Mouse (Mus musculus): ENCODE measurements around the gene Dpp6. TPM values are rescaled to one million over a fixed set of nuclear protein-coding genes. Genes with fewer than 3 reads are reported as not detected.
A peak's percentile ranks its signal among the peaks of the same experiment; 100 is the strongest.

Dpp6 gene
- polyA plus RNA-seq, 1 experiment from 2014 or later: 100 TPM

GRCm38 (mm10) chr5:26932413-26933122 is 115.6 kb downstream of the Dpp6 start:
- Histone ChIP-seq H3K4me1 (ENCODE audit: control insufficient read depth, insufficient read depth, low read length) (no peaks in the 10 kb centered on the region), H3K9me3 (ENCODE audit: control insufficient read depth, low read length) (no peaks in the 10 kb centered on the region), H3K9ac (replicated peaks; ENCODE audit: low read depth, low read length) (no peak overlapping the region), H3K27me3 (ENCODE audit: control insufficient read depth, insufficient read depth, low read length) (no peaks in the 10 kb centered on the region), H3K27ac (ENCODE audit: low read depth, low read length) (no peak overlapping the region), H3K36me3 (ENCODE audit: control insufficient read depth, insufficient read depth, low read length) (no peaks in the 10 kb centered on the region), H3K4me2 (ENCODE audit: low read depth, low read length) (no peak overlapping the region), H3K4me3 (ENCODE audit: low read depth, low read length) (no peak overlapping the region)
- 49% methylated on average over 3 of the region's 3 CpGs for WGBS
- ATAC-seq (ENCODE audit: low read depth): no peak

GRCm38 (mm10) chr5:26934911-26935310 is 117.9 kb downstream of the Dpp6 start:
- Histone ChIP-seq H3K4me2 (ENCODE audit: low read depth, low read length) (no peak overlapping the region), H3K9me3 (ENCODE audit: control insufficient read depth, low read length) (no peaks in the 10 kb centered on the region), H3K27ac (ENCODE audit: low read depth, low read length) (no peak overlapping the region), H3K4me3 (ENCODE audit: low read depth, low read length) (no peak overlapping the region), H3K27me3 (ENCODE audit: control insufficient read depth, insufficient read depth, low read length) (no peaks in the 10 kb centered on the region), H3K4me1 (ENCODE audit: control insufficient read depth, insufficient read depth, low read length) (no peaks in the 10 kb centered on the region), H3K36me3 (ENCODE audit: control insufficient read depth, insufficient read depth, low read length) (no peaks in the 10 kb centered on the region), H3K9ac (replicated peaks; ENCODE audit: low read depth, low read length) (no peak overlapping the region)
- 88% methylated on average over 6 of the region's 6 CpGs for WGBS
- ATAC-seq (ENCODE audit: low read depth): no peak

GRCm38 (mm10) chr5:26941471-26941870 is 124.5 kb downstream of the Dpp6 start:
- Histone ChIP-seq H3K9me3 (ENCODE audit: control insufficient read depth, low read length) (no peaks in the 10 kb centered on the region), H3K4me3 (ENCODE audit: low read depth, low read length) (no peak overlapping the region), H3K27me3 (ENCODE audit: control insufficient read depth, insufficient read depth, low read length) (no peaks in the 10 kb centered on the region), H3K4me1 (ENCODE audit: control insufficient read depth, insufficient read depth, low read length) (no peaks in the 10 kb centered on the region), H3K4me2 (ENCODE audit: low read depth, low read length) (no peak overlapping the region), H3K36me3 (ENCODE audit: control insufficient read depth, insufficient read depth, low read length) (no peaks in the 10 kb centered on the region), H3K9ac (replicated peaks; ENCODE audit: low read depth, low read length) (no peak overlapping the region), H3K27ac (ENCODE audit: low read depth, low read length) (no peak overlapping the region)
- no peak for ATAC-seq (ENCODE audit: low read depth)
- 80% methylated on average over 5 of the region's 5 CpGs for WGBS

- H3K4me3 ChIP-seq (ENCODE audit: low read depth, low read length): no peak overlapping the region
- H3K27ac ChIP-seq (ENCODE audit: low read depth, low read length): no peak overlapping the region
- no peaks in the 10 kb centered on the region for H3K4me1 ChIP-seq (ENCODE audit: control insufficient read depth, insufficient read depth, low read length)
- WGBS: 59% methylated on average over 4 of the region's 4 CpGs
- ATAC-seq (ENCODE audit: low read depth): no peak
- no peaks in the 10 kb centered on the region for H3K36me3 ChIP-seq (ENCODE audit: control insufficient read depth, insufficient read depth, low read length)
- H3K4me2 ChIP-seq (ENCODE audit: low read depth, low read length): no peak overlapping the region
- H3K9me3 ChIP-seq (ENCODE audit: control insufficient read depth, low read length): no peaks in the 10 kb centered on the region
- no peaks in the 10 kb centered on the region for H3K27me3 ChIP-seq (ENCODE audit: control insufficient read depth, insufficient read depth, low read length)
- no peak overlapping the region for H3K9ac ChIP-seq (replicated peaks; ENCODE audit: low read depth, low read length)
Measured at GRCm38 (mm10) chr5:26945169-26945920, 128.3 kb downstream of the Dpp6 start.

- no peak overlapping the region for H3K9ac ChIP-seq (replicated peaks; ENCODE audit: low read depth, low read length)
Measured at GRCm38 (mm10) chr5:26969941-26970590, 153.1 kb downstream of the Dpp6 start.

GRCm38 (mm10) chr5:26973166-26973565 is 156.2 kb downstream of the Dpp6 start:
- no peak overlapping the region for H3K4me2 ChIP-seq (ENCODE audit: low read depth, low read length)
- H3K4me3 ChIP-seq (ENCODE audit: low read depth, low read length): no peak overlapping the region
- no peaks in the 10 kb centered on the region for H3K9me3 ChIP-seq (ENCODE audit: control insufficient read depth, low read length)
- ATAC-seq (ENCODE audit: low read depth): no peak
- no peaks in the 10 kb centered on the region for H3K4me1 ChIP-seq (ENCODE audit: control insufficient read depth, insufficient read depth, low read length)
- H3K27me3 ChIP-seq (ENCODE audit: control insufficient read depth, insufficient read depth, low read length): no peaks in the 10 kb centered on the region
- no peaks in the 10 kb centered on the region for H3K36me3 ChIP-seq (ENCODE audit: control insufficient read depth, insufficient read depth, low read length)
- H3K9ac ChIP-seq (replicated peaks; ENCODE audit: low read depth, low read length): no peak overlapping the region
- 26% methylated on average over 4 of the region's 4 CpGs for WGBS
- H3K27ac ChIP-seq (ENCODE audit: low read depth, low read length): no peak overlapping the region

More at GRCm38 (mm10) chr5:26969941-26970590, 153.1 kb downstream of the Dpp6 start:
- Histone ChIP-seq H3K4me2 (ENCODE audit: low read depth, low read length) (no peak overlapping the region), H3K27ac (ENCODE audit: low read depth, low read length) (no peak overlapping the region), H3K9me3 (ENCODE audit: control insufficient read depth, low read length) (no peaks in the 10 kb centered on the region), H3K36me3 (ENCODE audit: control insufficient read depth, insufficient read depth, low read length) (no peaks in the 10 kb centered on the region), H3K4me3 (ENCODE audit: low read depth, low read length) (no peak overlapping the region), H3K4me1 (ENCODE audit: control insufficient read depth, insufficient read depth, low read length) (no peaks in the 10 kb centered on the region), H3K27me3 (ENCODE audit: control insufficient read depth, insufficient read depth, low read length) (no peaks in the 10 kb centered on the region)
- 70% methylated on average over 6 of the region's 6 CpGs for WGBS
- no peak for ATAC-seq (ENCODE audit: low read depth)

GRCm38 (mm10) chr5:26979348-26979747 is 162.3 kb downstream of the Dpp6 start:
- Histone ChIP-seq H3K4me1 (ENCODE audit: control insufficient read depth, insufficient read depth, low read length) (no peaks in the 10 kb centered on the region), H3K4me3 (ENCODE audit: low read depth, low read length) (no peak overlapping the region), H3K9ac (replicated peaks; ENCODE audit: low read depth, low read length) (no peak overlapping the region), H3K9me3 (ENCODE audit: control insufficient read depth, low read length) (no peaks in the 10 kb centered on the region), H3K27ac (ENCODE audit: low read depth, low read length) (no peak overlapping the region), H3K27me3 (ENCODE audit: control insufficient read depth, insufficient read depth, low read length) (no peaks in the 10 kb centered on the region), H3K36me3 (ENCODE audit: control insufficient read depth, insufficient read depth, low read length) (no peaks in the 10 kb centered on the region), H3K4me2 (ENCODE audit: low read depth, low read length) (no peak overlapping the region)
- ATAC-seq (ENCODE audit: low read depth): peak; percentile 80; the same call in 1 of the 2 replicates
- 18% methylated on average over 1 of the region's 1 CpGs for WGBS

GRCm38 (mm10) chr5:26979755-26980154 is 162.8 kb downstream of the Dpp6 start:
- no peaks in the 10 kb centered on the region for H3K4me1 ChIP-seq (ENCODE audit: control insufficient read depth, insufficient read depth, low read length)
- H3K27ac ChIP-seq (ENCODE audit: low read depth, low read length): no peak overlapping the region
- no peaks in the 10 kb centered on the region for H3K27me3 ChIP-seq (ENCODE audit: control insufficient read depth, insufficient read depth, low read length)
- no peaks in the 10 kb centered on the region for H3K36me3 ChIP-seq (ENCODE audit: control insufficient read depth, insufficient read depth, low read length)
- no peaks in the 10 kb centered on the region for H3K9me3 ChIP-seq (ENCODE audit: control insufficient read depth, low read length)
- H3K4me2 ChIP-seq (ENCODE audit: low read depth, low read length): no peak overlapping the region
- no peak overlapping the region for H3K4me3 ChIP-seq (ENCODE audit: low read depth, low read length)
- ATAC-seq (ENCODE audit: low read depth): peak; percentile 56; the same call in 1 of the 2 replicates
- no peak overlapping the region for H3K9ac ChIP-seq (replicated peaks; ENCODE audit: low read depth, low read length)
- 71% methylated on average over 3 of the region's 3 CpGs for WGBS

- 31% methylated on average over 1 of the region's 1 CpGs for WGBS
- no peaks in the 10 kb centered on the region for H3K27me3 ChIP-seq (ENCODE audit: control insufficient read depth, insufficient read depth, low read length)
- H3K4me3 ChIP-seq (ENCODE audit: low read depth, low read length): no peak overlapping the region
- H3K4me1 ChIP-seq (ENCODE audit: control insufficient read depth, insufficient read depth, low read length): no peaks in the 10 kb centered on the region
- H3K27ac ChIP-seq (ENCODE audit: low read depth, low read length): no peak overlapping the region
- ATAC-seq (ENCODE audit: low read depth): no peak
- no peak overlapping the region for H3K9ac ChIP-seq (replicated peaks; ENCODE audit: low read depth, low read length)
- H3K9me3 ChIP-seq (ENCODE audit: control insufficient read depth, low read length): no peaks in the 10 kb centered on the region
- H3K36me3 ChIP-seq (ENCODE audit: control insufficient read depth, insufficient read depth, low read length): no peaks in the 10 kb centered on the region
- H3K4me2 ChIP-seq (ENCODE audit: low read depth, low read length): no peak overlapping the region
Measured at GRCm38 (mm10) chr5:26985114-26985513, 168.1 kb downstream of the Dpp6 start.
